Mouse (Mus musculus): ENCODE measurements at regions not wholly inside any gene's neighbourhood (a gene's known extent, or its start where the extent isn't known, plus 50 kb on each side); places are given as distances from the start of the nearest gene placed in this dataset.

DNA sequence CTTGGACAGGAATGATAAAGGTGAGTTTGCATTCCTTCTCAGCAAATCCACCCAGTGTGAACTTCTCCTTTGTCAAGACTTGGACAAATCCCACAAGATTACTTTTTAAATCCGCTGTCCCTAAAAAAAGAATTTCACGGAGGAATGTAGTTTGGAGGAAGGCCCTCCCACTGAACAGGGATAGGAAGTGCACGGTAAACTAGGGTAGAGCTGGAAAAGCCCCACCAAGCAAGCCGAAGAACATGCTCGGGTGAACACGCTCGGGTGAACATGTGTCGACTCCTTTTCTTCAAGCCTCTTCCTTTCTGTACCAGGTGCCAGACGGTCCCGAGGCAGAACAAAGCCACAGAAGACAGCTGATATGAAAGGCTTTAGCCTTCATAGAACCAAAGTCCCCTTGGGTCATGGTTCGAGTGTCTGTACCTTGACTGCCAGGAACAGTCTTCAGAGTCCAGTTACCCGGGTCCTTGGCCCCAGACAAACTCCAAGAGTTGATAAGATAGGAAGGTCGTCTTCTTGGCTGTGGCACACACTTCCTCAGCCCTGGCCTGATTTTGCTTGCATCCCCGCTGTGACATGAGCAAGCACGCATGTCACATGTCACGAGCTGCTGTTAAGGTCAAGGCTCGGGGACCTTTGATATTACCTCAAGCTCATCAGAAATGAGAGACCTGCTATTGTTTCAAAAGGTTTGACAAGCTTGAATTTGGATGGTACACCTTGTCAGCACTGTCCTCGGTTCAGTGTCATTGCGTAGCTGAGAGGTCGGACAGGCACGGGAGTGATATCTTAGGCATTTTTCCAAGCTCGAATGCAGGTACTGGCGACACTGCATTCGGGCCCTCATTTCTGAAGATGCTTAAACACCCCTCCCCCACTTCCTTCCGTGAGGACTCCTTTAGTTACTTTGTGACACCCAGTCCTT, 51.5 kb upstream of the Ryk start:
- H3K4me1 ChIP-seq (replicated peaks) = peaks cover 26% of the 10 kb centered on the region
- H3K36me3 ChIP-seq = no peaks in the 10 kb centered on the region
- WGBS = 64% methylated on average over 25 of the region's 25 CpGs
- no peaks in the 10 kb centered on the region for H3K9me3 ChIP-seq
- no peak for ATAC-seq
- H3K27me3 ChIP-seq (replicated peaks) = no peaks in the 10 kb centered on the region
- no peak overlapping the region for H3K4me2 ChIP-seq (replicated peaks)
- H3K4me3 ChIP-seq (replicated peaks) = no peak overlapping the region
- H3K27ac ChIP-seq = no peak overlapping the region
- no peak overlapping the region for H3K9ac ChIP-seq

DNA sequence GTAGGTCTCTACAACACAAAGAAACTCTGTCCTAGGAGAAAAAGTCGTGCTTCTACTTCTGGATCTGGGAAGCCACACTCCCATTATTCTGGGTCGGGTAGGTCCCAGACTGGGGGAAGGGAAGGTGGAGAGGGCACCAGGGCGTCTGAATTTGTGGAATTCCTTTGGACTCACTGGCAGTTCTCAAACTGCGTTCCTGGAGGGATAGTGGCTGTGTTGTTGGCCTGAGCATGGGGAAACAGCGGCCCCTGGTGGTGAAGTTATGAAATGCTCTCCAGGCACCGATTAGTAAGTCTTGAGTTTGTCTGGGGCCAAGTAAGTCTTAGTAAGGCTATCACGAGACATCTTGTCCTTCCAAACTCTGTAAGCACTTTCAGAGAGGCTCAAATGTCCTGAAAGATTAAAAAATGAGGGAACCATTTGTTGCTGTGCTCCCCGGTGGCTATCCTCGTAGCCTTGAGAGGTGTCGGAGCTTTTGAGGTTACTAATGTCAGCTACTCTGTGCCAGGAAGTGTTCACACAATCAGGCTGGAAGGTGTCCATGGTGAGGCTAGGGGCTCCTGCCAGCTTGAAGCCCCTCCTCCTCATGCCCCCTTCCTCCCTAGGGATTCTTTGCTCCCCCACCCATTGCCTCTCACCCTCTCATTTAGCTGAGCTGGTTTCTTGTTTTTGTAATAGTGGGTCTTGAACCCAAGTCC, 50.2 kb upstream of the Ryk start:
- WGBS = 8% methylated on average over 10 of the region's 10 CpGs
- Histone ChIP-seq H3K9ac (no peak overlapping the region), H3K9me3 (no peaks in the 10 kb centered on the region), H3K4me3 (replicated peaks) (no peak overlapping the region), H3K4me1 (replicated peaks) (peaks cover 16% of the 10 kb centered on the region), H3K36me3 (no peaks in the 10 kb centered on the region), H3K27me3 (replicated peaks) (no peaks in the 10 kb centered on the region), H3K27ac (no peak overlapping the region), H3K4me2 (replicated peaks) (no peak overlapping the region)
- peak; percentile 50 for ATAC-seq
